Mouse (Mus musculus) forebrain, embryonic 11.5 days (tissue): ENCODE measurements around the gene Bcl7a. TPM values are rescaled to one million over a fixed set of nuclear protein-coding genes. Genes with fewer than 3 reads are reported as not detected.

Source experiments
- ATAC-seq: fragments of 200-750 bp; cut with Nextera tagmentation; replicated peaks from 2 replicates; pipeline ENCODE4 v1.8.0; 2017; ENCODE audit warnings: moderate TSS enrichment; ENCODE audit not compliant: low FRiP score
- DNase-seq: peaks from one replicate; pipeline ENCODE4 v3.0.0-alpha.2; 2017; ENCODE audit warnings: low spot score
- H3K27ac ChIP-seq: fragments of 300-500 bp; sonication (generic); 2 replicates; pipeline ENCODE4 v1.5.1; 2014; ENCODE audit warnings: low read depth, low read length
- H3K27me3 ChIP-seq: fragments of 300-500 bp; sonication (generic); 2 replicates; pipeline ENCODE4 v1.6.1; 2014; ENCODE audit warnings: mild to moderate bottlenecking, low read length, mixed read lengths; ENCODE audit not compliant: control insufficient read depth, insufficient read depth
- H3K36me3 ChIP-seq: fragments of 300-500 bp; sonication (generic); 2 replicates; pipeline ENCODE4 v1.6.1; 2014; ENCODE audit warnings: mild to moderate bottlenecking, low read length, moderate library complexity, mixed read lengths; ENCODE audit not compliant: control insufficient read depth, insufficient read depth
- H3K4me1 ChIP-seq: fragments of 300-500 bp; sonication (generic); replicated peaks from 2 replicates; pipeline ENCODE4 v1.6.1; 2014; ENCODE audit warnings: low read length, mixed read lengths; ENCODE audit not compliant: control insufficient read depth, insufficient read depth
- H3K4me2 ChIP-seq: fragments of 300-500 bp; sonication (generic); 2 replicates; pipeline ENCODE4 v1.6.1; 2014; ENCODE audit warnings: low read depth, mild to moderate bottlenecking, low read length, moderate library complexity, mixed read lengths; ENCODE audit not compliant: severe bottlenecking
- H3K4me3 ChIP-seq: fragments of 300-500 bp; sonication (generic); 2 replicates; pipeline ENCODE4 v1.5.1; 2014; ENCODE audit warnings: low read depth, low read length
- H3K9ac ChIP-seq: fragments of 300-500 bp; sonication (generic); 2 replicates; pipeline ENCODE4 v1.6.1; 2014; ENCODE audit warnings: low read length
- H3K9me3 ChIP-seq: fragments of 300-500 bp; sonication (generic); 2 replicates; pipeline ENCODE4 v1.6.1; 2016; ENCODE audit warnings: low read length, mixed read lengths; ENCODE audit not compliant: control insufficient read depth
- WGBS: fragments of 180-500 bp; shearing (Covaris S2); extraction: QIAGEN DNeasy Blood & Tissue Kit; methylation state at CpG from one replicate; pipeline ENCODE4 v1.1.7; 2014; 5-methylcytosine and 5-hydroxymethylcytosine counted together
- polyA plus RNA-seq: library from polyadenylated mRNA; unstranded; fragments of >200 nt; fragmentation: Nextera tagmentation; extraction: Ambion mirVana; gene quantifications from 2 replicates; pipeline ENCODE4 v1.2.1, GENCODE M21; 2014

Gene Bcl7a
- polyA plus RNA-seq, 1 experiment from 2014 or later: 61.7 TPM

- 72% methylated on average over 15 of the region's 15 CpGs for WGBS
- Histone ChIP-seq H3K27me3 (no peaks in the 10 kb centered on the region), H3K4me1 (0 out of 2 replicates have a peak, but pooled peaks cover 1% of the 10 kb centered on the region), H3K27ac (no peak overlapping the region), H3K4me3 (no peak overlapping the region), H3K9me3 (no peaks in the 10 kb centered on the region), H3K4me2 (no peak overlapping the region), H3K36me3 (peaks cover 2% of the 10 kb centered on the region; the same call in 1 of the 2 replicates), H3K9ac (no peak overlapping the region)
- no peak for ATAC-seq
- peak; percentile 84 for DNase-seq
Measured at GRCm38 (mm10) chr5:123377120-123377955, 33.7 kb downstream of the Bcl7a start.

DNA sequence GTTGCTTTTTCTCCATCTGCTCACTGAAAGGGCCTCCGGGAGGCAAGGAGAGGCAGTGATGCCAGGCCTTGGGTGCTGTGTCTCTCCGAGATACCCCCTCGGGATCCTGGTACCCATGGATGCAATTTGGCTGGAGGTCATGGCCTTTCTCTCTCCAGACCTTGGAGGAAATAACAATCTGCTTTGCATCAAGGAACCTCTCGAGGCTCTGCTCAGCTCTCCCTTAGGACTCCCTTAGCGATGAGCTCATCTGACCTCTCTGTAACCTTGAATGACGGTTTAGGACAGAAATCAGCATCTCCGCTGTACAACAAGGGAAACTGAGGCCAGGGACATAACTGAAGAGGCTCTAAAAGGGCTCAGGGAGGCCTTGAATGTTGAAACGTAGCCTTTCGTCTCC is 35.1 kb downstream of the Bcl7a start:
- H3K36me3 ChIP-seq: peaks cover 2% of the 10 kb centered on the region; the same call in 1 of the 2 replicates
- no peak overlapping the region for H3K27ac ChIP-seq
- no peak overlapping the region for H3K9ac ChIP-seq
- DNase-seq (no peak), ATAC-seq (no peak)
- no peak overlapping the region for H3K4me2 ChIP-seq
- H3K4me1 ChIP-seq: 0 out of 2 replicates have a peak, but pooled peaks cover 1% of the 10 kb centered on the region
- no peaks in the 10 kb centered on the region for H3K27me3 ChIP-seq
- 83% methylated on average over 9 of the region's 9 CpGs for WGBS
- no peak overlapping the region for H3K4me3 ChIP-seq
- no peaks in the 10 kb centered on the region for H3K9me3 ChIP-seq

- Histone ChIP-seq H3K36me3 (no peaks in the 10 kb centered on the region; the same call in 1 of the 2 replicates), H3K27ac (no peak overlapping the region), H3K9ac (no peak overlapping the region), H3K4me3 (no peak overlapping the region), H3K4me2 (no peak overlapping the region), H3K4me1 (0 out of 2 replicates have a peak, but pooled peaks cover 1% of the 10 kb centered on the region), H3K27me3 (no peaks in the 10 kb centered on the region), H3K9me3 (no peaks in the 10 kb centered on the region)
- DNase-seq (no peak), ATAC-seq (no peak)
- 86% methylated on average over 5 of the region's 5 CpGs for WGBS
Measured at GRCm38 (mm10) chr5:123379504-123379931, 35.9 kb downstream of the Bcl7a start.

GRCm38 (mm10) chr5:123381968-123382367 is 38.3 kb downstream of the Bcl7a start:
- WGBS: 36% methylated on average over 20 of the region's 20 CpGs
- Histone ChIP-seq H3K27ac (no peak overlapping the region), H3K4me3 (no peak overlapping the region), H3K27me3 (no peaks in the 10 kb centered on the region), H3K9ac (no peak overlapping the region), H3K36me3 (no peaks in the 10 kb centered on the region), H3K9me3 (no peaks in the 10 kb centered on the region), H3K4me2 (no peak overlapping the region), H3K4me1 (0 out of 2 replicates have a peak, but pooled peaks cover 1% of the 10 kb centered on the region)
- ATAC-seq (no peak), DNase-seq (peak; percentile 68)

DNA sequence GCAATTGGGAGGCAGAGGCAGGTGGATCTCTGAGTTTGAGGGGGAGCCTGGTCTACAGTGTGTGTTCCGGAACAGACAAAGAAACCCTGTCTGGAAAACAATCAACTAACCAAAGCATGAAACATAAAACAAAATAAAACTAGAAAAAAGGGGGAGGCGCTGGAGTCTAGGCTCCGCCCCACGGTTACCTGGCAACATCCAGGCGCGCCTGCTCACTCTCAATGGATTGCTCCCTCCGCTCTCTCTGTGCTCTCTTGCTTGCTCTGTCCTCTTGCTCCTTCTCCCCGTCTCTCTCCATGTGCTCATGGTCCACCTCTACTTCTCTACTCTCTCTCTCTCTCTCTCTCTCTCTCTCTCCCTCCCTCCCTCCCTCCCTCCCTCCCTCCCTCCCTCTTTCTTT is 39.1 kb downstream of the Bcl7a start:
- DNase-seq (no peak), ATAC-seq (no peak)
- H3K36me3 ChIP-seq: no peaks in the 10 kb centered on the region
- H3K27me3 ChIP-seq: no peaks in the 10 kb centered on the region
- 92% methylated on average over 8 of the region's 8 CpGs for WGBS
- H3K4me1 ChIP-seq: 0 out of 2 replicates have a peak, but pooled peaks cover 1% of the 10 kb centered on the region
- H3K9me3 ChIP-seq: no peaks in the 10 kb centered on the region
- H3K9ac ChIP-seq: no peak overlapping the region
- no peak overlapping the region for H3K4me2 ChIP-seq
- H3K27ac ChIP-seq: no peak overlapping the region
- H3K4me3 ChIP-seq: no peak overlapping the region

DNA sequence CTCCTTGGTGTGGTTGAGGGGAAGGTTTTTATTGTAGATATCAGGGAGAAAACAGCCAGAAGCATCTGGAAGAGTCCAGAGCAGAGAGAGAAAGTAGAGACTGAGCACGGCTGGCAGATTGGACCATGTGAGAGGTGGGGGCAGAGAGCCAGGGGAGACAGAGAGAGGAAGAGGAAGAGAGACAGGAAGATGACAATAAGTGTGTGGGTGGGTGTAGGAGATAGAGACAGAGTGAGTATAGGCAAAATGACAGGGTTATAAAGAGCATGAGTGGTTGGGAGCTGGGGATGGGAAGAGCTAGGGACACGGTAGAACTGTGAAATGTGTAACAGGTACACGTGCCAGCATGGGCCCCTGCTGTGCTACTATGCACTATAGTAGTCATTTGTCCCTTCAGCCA is 44.8 kb downstream of the Bcl7a start:
- no peak overlapping the region for H3K27ac ChIP-seq
- 24% methylated on average over 3 of the region's 3 CpGs for WGBS
- ATAC-seq (no peak), DNase-seq (no peak)
- H3K4me1 ChIP-seq: peaks cover 6% of the 10 kb centered on the region
- no peak overlapping the region for H3K4me2 ChIP-seq
- H3K4me3 ChIP-seq: no peak overlapping the region
- no peaks in the 10 kb centered on the region for H3K9me3 ChIP-seq
- H3K27me3 ChIP-seq: no peaks in the 10 kb centered on the region
- no peaks in the 10 kb centered on the region for H3K36me3 ChIP-seq
- H3K9ac ChIP-seq: no peak overlapping the region

DNA sequence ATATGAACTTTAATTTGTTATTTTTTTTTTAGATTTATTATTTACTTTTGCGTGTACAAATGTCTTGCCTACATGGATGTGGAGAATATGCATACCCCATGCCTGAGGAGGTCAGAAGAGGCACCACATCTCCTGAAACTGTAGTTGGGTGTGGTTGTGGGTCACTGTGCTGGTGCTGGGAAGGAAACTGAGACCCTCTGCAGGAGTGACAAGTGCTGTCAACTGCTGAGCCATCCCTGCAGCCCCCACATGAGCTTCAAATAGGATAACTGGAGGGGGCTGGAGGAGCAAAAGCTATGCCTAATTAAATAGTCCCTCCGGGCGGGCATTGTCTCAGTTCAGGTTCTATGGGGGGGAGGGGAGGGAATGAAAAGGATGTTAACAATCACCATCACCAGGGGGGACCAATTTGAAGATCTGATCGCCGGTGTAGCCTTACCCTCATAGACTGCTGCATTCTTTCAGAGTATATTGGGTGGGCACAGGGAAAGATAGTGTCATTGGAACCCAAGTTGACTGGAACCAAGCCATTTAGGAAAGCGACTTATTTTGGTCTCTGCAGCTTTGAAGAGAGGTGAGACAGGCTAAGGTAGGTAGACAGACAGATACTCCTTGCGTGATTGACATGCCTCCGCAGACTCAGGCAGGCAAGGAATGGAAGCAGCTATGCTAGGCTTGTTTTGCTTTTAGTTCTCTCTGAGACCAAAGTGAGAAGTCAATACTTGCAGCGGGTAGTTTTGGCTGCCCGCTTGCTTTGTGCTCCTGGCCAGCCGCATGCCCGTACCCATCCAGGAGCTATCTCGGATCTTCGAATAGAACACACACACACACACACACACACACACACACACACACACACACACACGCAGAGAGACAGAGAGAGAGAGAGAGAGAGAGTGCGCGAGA is 47.2 kb downstream of the Bcl7a start:
- H3K9ac ChIP-seq: peak overlapping the region; percentile 24; the same call in 1 of the 2 replicates
- DNase-seq (no peak), ATAC-seq (no peak)
- H3K4me1 ChIP-seq: peaks cover 10% of the 10 kb centered on the region
- H3K4me3 ChIP-seq: peak overlapping the region; percentile 27
- H3K27me3 ChIP-seq: no peaks in the 10 kb centered on the region
- no peaks in the 10 kb centered on the region for H3K9me3 ChIP-seq
- H3K4me2 ChIP-seq: peak overlapping the region; percentile 43
- no peak overlapping the region for H3K27ac ChIP-seq
- WGBS: 3% methylated on average over 17 of the region's 17 CpGs
- no peaks in the 10 kb centered on the region for H3K36me3 ChIP-seq

DNA sequence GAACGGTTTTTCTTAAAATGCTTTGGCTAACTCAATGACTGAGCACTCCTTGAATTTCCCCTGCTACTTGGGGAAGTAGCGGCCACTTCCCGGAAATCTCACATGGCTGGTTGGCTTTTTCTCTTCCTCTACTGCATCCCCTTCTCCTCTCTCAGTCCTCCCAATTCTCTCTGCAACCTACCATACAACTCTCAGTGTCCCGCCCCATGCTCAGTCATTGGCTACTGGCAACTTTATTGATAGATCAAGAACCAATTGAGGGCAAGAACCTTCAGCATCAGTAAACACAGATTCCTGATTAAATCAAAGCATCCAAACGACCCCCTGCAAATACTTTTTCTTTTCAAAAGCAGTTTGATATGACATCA is 47.8 kb downstream of the Bcl7a start:
- H3K36me3 ChIP-seq: no peaks in the 10 kb centered on the region
- DNase-seq (peak; percentile 66), ATAC-seq (no peak)
- H3K27me3 ChIP-seq: no peaks in the 10 kb centered on the region
- 5% methylated on average over 5 of the region's 5 CpGs for WGBS
- H3K4me1 ChIP-seq: peaks cover 13% of the 10 kb centered on the region
- H3K27ac ChIP-seq: no peak overlapping the region
- H3K4me3 ChIP-seq: peak overlapping the region; percentile 27
- H3K9ac ChIP-seq: peak overlapping the region; percentile 24; the same call in 1 of the 2 replicates
- H3K9me3 ChIP-seq: no peaks in the 10 kb centered on the region
- peak overlapping the region; percentile 43 for H3K4me2 ChIP-seq
